Mouse (Mus musculus) cerebellum, postnatal 14 days (tissue): Measurements from ENCODE around the gene Ebf1.

Source experiments
- DNase-seq, 2 experiments: peaks; one replicate each; pipeline ENCODE4 v3.0.0; 2021; ENCODE audit warnings: mixed read lengths in 2 of 2

Ebf1 gene

DNA sequence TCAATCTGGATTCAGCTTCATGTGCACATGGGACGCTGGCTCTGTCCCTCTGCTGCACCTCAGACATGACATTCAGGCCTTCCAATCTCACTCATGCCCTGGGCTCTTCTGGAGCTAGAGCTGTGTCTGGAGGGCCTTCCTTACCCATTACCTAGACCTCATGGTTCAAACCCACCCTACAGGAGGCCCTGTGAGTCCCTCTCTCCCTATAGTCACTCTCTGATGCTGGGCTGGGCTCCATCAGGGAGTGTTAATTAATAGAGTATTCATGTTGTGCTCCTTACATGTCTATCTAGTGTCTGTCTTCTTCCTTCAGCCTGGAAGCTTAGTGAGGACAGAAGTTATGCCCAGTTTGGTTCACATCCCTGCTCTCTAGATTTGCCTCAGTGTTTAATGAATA lies 88.7 kb downstream of the Ebf1 start:
- DNase-seq, result no peak

DNA sequence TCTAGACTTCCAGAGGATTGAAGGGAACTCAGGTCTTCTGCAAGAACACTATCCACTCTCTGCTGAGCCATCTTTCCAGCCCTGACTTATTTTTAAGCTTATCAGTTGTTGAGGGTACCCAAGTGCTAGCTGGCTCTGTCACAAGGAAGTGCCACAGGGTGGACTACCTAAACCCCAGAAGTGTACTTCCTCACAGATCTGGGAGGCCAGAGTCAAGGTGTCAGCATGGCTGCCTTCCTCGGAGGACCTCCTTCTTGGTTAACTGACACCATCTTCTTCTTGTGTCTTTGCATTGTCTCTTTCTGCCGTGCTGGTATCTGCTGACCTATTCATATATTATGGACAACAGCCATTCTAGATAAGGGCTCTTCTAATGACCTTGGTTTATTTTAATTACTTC lies 89.3 kb downstream of the Ebf1 start:
- DNase-seq, result no peak

DNA sequence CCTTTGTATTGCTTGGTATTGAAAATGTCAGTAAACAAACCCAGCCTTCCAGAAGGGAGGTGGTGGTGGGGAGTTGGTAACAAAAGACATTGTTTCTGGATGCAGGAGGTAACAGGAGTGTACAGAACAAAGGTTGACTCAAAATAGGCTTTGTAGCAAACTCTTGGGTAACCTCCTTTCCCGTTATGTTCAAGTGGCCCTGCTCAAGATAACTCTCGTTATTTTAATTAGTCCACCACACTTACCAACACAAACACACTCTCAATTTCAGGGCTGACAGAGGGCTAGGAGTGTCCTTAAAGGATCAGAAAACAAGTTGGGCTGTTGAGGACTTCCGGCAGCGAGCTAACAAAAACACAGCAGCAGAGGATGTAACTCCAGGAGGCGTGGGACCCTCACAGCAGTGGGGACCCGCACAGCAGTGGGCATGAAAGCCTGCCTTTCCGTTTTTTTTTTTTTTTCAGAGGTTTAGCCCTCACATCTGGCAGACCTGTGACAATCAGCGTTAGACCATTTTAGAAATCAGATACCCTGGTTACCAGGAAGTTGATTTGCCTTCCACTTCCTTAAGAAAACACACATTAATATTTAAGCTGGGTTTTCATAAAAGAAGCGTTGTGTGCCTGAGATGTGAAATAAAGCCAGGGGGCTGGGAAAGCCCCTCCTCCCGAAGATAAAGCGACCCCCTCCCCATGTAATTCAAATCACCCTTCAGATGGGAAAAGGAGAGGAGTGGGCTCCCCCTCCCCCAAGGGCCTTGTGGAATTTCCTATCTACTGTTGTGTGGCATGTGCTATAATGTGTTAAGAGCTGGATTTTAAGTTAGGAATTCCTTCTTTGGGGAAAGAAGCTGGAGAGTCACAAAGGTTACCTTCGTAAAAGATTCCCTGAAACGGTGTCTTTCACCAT lies 90.5 kb downstream of the Ebf1 start:
- DNase-seq, result no peak

- no peak for DNase-seq
These were observed 91.2 kb downstream of the Ebf1 start for GRCm38 (mm10) chr11:44708290-44708685.

GRCm38 (mm10) chr11:44709073-44709618 lies 92.0 kb downstream of the Ebf1 start:
- DNase-seq, result no peak

DNA sequence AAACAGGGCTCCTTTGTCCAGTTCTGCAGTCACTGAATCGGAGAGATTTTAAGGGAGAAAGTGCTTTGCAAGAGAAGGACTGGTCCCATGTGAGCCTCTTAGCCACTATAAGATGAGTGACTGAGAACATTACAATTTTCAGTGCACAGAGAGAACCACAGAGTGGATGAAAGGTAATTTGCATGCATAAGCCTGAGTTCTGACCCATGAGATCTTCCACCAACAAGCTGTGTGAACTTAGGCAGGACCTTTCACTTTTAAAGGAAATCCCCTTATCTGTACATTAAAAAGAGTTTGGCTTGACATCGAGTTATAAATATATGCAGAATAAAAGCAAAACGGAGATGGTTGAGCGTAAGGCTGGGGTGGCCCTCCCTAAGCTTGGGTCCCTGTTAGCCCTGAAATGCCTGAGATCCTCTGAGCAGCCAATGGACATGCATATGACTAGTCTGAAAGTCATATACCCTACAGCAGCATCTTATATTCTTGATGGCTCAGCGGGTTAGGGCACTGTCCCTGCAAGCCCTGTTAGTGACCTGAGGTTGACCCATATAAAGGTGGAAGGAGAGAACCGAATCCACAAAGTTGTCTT lies 92.8 kb downstream of the Ebf1 start:
- DNase-seq, result no peak

GRCm38 (mm10) chr11:44710861-44711260 lies 93.7 kb downstream of the Ebf1 start:
- no peak for DNase-seq

DNA sequence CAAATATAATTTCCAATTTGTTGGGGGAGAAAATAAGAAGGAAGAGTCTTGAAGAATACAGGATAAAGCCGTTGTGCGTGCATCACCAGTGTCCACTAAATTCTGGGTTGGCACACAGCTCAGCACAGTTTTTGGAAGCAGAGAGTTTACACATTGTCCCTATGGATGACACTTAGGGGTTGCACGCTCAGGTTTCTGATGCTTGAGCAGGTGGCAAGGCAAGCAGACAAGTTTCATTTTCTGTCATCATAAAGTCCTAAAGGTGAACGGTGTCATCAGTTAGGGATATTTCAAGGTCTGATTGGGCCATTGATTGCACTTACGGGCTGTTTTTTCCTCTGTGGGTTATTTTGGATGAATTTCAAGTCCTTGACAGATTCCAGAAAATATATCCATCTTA lies 97.1 kb downstream of the Ebf1 start:
- no peak for DNase-seq

GRCm38 (mm10) chr11:44715776-44716175 lies 98.7 kb downstream of the Ebf1 start:
- DNase-seq, result peak; percentile 28 to 42

- no peak for DNase-seq
These were observed 99.8 kb downstream of the Ebf1 start for GRCm38 (mm10) chr11:44716928-44717327.

DNA sequence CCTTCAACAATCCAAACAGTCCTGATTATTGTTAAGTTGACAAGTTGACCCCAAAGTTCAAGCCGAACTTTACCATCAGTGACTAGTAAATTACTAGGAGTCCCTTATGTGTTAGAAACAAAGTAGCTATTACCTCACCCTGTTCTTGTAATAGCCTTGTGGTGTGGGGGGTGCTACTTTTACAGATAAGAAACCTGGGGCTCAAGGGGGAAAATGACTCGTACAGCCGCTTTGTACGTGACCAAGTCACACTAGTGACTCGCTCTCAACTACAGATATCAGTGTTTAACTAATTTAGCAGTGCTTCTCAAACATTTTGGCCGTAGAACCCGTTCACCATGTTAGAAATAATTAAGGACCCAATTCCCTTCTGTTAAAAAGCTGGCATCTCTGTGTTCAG lies 100.5 kb downstream of the Ebf1 start:
- no peak for DNase-seq

GRCm38 (mm10) chr11:44721976-44722375 lies 104.9 kb downstream of the Ebf1 start:
- no peak for DNase-seq

- no peak for DNase-seq
These were observed 106.9 kb downstream of the Ebf1 start for GRCm38 (mm10) chr11:44723950-44724502.

- no peak for DNase-seq
These were observed 108.6 kb downstream of the Ebf1 start for GRCm38 (mm10) chr11:44725732-44726131.

GRCm38 (mm10) chr11:44727376-44727775 lies 110.3 kb downstream of the Ebf1 start:
- no peak for DNase-seq

DNA sequence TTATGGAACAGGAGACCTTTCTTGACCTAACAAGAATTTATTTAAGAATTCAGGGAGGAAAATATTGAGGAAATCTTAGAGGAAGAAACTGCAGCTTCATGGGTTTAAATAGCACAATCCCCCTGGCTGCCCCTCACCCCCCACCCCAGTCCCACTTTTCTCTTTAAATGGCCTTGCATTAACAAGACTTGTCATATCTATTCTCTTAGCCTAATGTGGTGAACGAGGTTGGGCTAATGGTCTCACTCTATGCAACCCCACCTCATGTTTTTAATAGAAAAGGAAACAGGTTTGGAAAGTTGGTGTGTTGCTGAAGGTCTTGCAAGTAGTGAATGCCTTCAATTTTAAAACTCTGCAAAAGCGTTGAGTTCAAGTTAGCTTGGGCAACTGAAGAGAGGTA lies 110.7 kb downstream of the Ebf1 start:
- DNase-seq, result no peak

DNA sequence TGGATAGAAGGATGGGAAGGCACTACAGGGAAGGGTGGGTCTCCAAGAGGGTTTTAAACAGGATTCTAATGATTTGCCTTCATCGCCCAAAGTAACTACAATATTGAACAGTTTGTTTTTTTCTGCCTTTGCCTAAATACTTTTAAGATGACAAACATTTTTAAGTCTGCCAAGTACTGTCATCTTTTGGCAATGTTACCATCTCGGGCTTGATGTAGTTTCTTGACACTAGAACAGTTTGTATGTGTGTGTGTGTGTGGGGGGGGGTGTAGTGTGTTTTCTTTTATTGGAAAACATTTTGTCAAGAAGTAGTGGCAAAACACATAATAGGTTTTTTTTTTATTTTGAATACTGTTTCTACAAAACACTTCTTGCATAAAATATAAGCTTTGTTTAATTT lies 111.2 kb downstream of the Ebf1 start:
- DNase-seq, result no peak

GRCm38 (mm10) chr11:44729931-44730330 lies 112.8 kb downstream of the Ebf1 start:
- DNase-seq, result no peak

DNA sequence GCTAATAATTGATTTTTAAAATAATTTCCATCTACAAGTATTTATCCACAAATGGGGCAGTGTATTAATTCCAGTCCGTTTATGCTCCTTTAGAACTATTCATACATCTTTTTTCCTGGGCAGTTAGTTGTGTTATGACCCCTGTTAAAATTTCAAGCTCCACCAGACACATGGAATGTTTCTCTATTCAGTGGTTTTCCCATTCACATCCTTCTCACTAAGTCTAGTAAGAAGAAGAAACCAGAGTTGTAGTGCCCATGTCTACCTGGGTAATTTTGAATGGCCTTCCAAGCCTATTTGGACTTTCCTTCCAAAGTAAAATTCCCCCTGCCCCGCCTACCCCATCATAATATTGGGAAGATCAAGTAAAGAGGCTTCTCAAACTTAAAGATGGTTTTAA lies 114.6 kb downstream of the Ebf1 start:
- DNase-seq, result no peak

DNA sequence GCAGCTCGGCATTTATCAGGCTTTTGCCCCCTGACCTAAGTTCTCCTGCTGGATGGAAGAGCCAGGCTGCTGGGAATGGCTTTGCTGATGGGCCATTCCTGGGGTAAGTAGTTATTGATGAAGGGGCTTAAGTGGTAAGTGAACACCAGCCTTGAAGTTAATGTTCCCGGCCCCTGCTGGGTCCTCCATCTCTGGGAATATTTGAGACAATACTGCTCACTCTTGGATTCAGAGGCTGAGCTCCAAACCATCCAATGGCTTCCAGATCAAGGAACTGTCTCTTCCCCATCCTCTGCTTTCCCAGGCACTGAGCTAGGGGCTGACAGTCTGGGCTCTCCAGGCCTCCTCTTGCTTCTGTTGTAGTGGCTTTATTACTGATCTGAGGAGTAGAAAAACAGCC lies 116.2 kb downstream of the Ebf1 start:
- DNase-seq, result no peak

GRCm38 (mm10) chr11:44738046-44738445 lies 120.9 kb downstream of the Ebf1 start:
- DNase-seq, result no peak

GRCm38 (mm10) chr11:44738820-44739219 lies 121.7 kb downstream of the Ebf1 start:
- peak; percentile 65 to 68 for DNase-seq

DNA sequence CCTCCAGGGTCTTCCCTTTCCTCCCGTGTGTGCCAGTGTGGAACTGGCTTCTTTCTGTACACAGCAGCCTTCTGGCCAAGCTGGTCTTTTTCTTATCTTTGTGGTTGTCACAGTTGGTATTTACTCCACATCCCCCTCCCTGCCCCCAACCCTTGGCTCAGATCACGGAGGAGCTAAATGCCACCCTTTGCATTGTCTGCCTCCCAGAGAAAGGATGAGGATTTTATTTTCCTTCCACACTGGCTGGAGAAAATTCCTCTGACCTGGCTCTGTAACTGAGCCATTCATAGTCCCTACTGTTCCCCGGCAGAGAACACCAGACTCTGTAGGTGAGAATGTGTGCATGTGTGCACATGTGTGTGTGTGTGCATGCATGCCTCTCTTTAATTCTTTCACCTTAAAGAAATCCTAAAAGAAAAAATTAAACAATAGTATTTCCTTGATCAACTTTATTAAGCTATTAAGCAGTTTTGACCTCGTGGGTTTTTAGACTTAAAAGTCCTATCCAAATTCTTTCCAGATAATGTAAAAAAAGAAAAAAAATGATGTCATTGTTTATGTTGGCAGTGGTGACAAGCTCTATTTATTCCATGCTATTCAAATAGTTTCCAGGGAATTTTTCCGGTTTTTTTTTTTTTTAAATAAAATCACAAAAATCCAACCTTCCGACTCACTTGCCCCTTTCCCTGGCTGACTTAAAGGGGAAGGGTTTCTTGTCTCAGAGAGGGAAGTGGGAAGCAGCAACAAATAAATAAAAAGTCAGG lies 123.3 kb downstream of the Ebf1 start:
- peak; percentile 26 to 43 for DNase-seq
